Mouse (Mus musculus) myocyte (in vitro differentiated cells): ENCODE measurements at regions not wholly inside any gene's neighbourhood (a gene's known extent, or its start where the extent isn't known, plus 50 kb on each side); places are given as distances from the start of the nearest gene placed in this dataset.

ENCODE experiments used
- H3K27me3 ChIP-seq: one replicate; pipeline ENCODE4 v1.6.1; 2011; ENCODE audit not compliant: control insufficient read depth, insufficient read depth, insufficient read length
- H3K36me3 ChIP-seq: one replicate; pipeline ENCODE4 v1.6.1; 2011; ENCODE audit not compliant: control insufficient read depth, insufficient read depth
- H3K4me2 ChIP-seq: one replicate; pipeline ENCODE4 v1.6.1; 2011; ENCODE audit warnings: low read depth, control low read depth
- H3K4me3 ChIP-seq: one replicate; pipeline ENCODE4 v1.5.1; 2011; ENCODE audit warnings: mild to moderate bottlenecking, control low read depth, moderate library complexity
- H3K79me2 ChIP-seq: one replicate; pipeline ENCODE4 v1.6.1; 2011; ENCODE audit not compliant: control insufficient read depth, insufficient read depth
- H3ac ChIP-seq: one replicate; pipeline ENCODE4 v1.6.1; 2011; ENCODE audit not compliant: control insufficient read depth, insufficient read length
- CEBPB ChIP-seq: IDR thresholded peaks from 2 replicates; pipeline ENCODE4 v1.6.1; 2011; ENCODE audit warnings: mild to moderate bottlenecking, moderate library complexity; ENCODE audit not compliant: poor library complexity, insufficient read depth, severe bottlenecking
- E2F4 ChIP-seq: IDR thresholded peaks from one replicate; pipeline ENCODE4 v1.6.1; 2011; ENCODE audit warnings: mild to moderate bottlenecking, control low read depth, moderate library complexity; ENCODE audit not compliant: insufficient read depth
- MAX ChIP-seq: IDR thresholded peaks from one replicate; pipeline ENCODE4 v1.6.1; 2011; ENCODE audit warnings: low read depth, mild to moderate bottlenecking, control low read depth
- MYOD1 ChIP-seq, 3 experiments: IDR thresholded peaks; one replicate each; pipeline ENCODE4 v1.6.1; 2011; ENCODE audit warnings: control low read depth in 2 of 3, low read depth in 2 of 3, mild to moderate bottlenecking in 2 of 3, moderate library complexity in 1 of 3; ENCODE audit not compliant: insufficient read length in 2 of 3, control insufficient read depth in 1 of 3
- MYOG ChIP-seq, 3 experiments: IDR thresholded peaks; one replicate each; pipeline ENCODE4 v1.6.1; 2011; ENCODE audit warnings: control low read depth in 2 of 3, low read depth in 2 of 3, mild to moderate bottlenecking in 2 of 3; ENCODE audit not compliant: insufficient read length in 2 of 3, control insufficient read depth in 1 of 3, insufficient read depth in 1 of 3
- POLR2A ChIP-seq: IDR thresholded peaks from one replicate; pipeline ENCODE4 v1.6.1; 2011; ENCODE audit warnings: low read depth, mild to moderate bottlenecking, control low read depth, moderate library complexity; ENCODE audit not compliant: insufficient read length
- POLR2AphosphoS2 ChIP-seq: IDR thresholded peaks from one replicate; pipeline ENCODE4 v1.6.1; 2011; ENCODE audit warnings: low read depth, control low read depth; ENCODE audit not compliant: insufficient read length
- REST ChIP-seq: IDR thresholded peaks from one replicate; pipeline ENCODE4 v1.6.1; 2011; ENCODE audit warnings: mild to moderate bottlenecking, control low read depth, moderate library complexity; ENCODE audit not compliant: insufficient read depth, insufficient read length
- SRF ChIP-seq: IDR thresholded peaks from one replicate; pipeline ENCODE4 v1.6.1; 2011; ENCODE audit warnings: low read depth; ENCODE audit not compliant: control insufficient read depth, insufficient read length
- TCF12 ChIP-seq: IDR thresholded peaks from one replicate; pipeline ENCODE4 v1.6.1; 2011; ENCODE audit warnings: mild to moderate bottlenecking, control low read depth; ENCODE audit not compliant: poor library complexity, insufficient read depth, severe bottlenecking
- TCF3 ChIP-seq: IDR thresholded peaks from one replicate; pipeline ENCODE4 v1.6.1; 2011; ENCODE audit warnings: low read depth, control low read depth; ENCODE audit not compliant: insufficient read length
- USF1 ChIP-seq: IDR thresholded peaks from one replicate; pipeline ENCODE4 v1.6.1; 2011; ENCODE audit warnings: low read depth, mild to moderate bottlenecking, control low read depth, moderate library complexity

DNA sequence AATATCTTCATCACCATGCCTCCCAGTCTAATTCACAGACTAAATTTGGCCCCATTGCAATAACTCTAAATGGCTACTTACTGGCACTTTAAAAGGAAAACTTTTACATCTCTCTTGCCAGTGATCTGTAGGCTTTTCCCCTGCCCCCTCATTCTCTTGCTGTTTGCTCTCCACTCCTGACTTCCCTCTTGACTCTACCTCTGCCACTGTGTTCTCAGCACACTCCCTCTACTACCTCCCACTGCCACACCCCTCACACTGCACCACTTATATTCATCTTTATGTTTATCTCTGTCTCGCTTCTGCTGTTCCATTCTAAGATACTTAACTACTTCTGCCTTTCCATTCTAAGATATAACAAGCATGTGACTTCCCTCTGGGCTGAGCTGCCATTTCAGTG lies 141.4 kb upstream of the Rnf32 start:
- no peak overlapping the region for H3ac ChIP-seq
- no peaks in the 10 kb centered on the region for H3K36me3 ChIP-seq
- no peak for TF ChIP-seq MYOG (IDR thresholded peaks at IDR 0.05; ENCODE audit: control insufficient read depth in 1 of 3, insufficient read depth in 1 of 3, insufficient read length in 2 of 3, low read depth in 2 of 3)
- TF ChIP-seq E2F4, result no peak
- no peak for TF ChIP-seq MYOD1 (IDR thresholded peaks at IDR 0.05; ENCODE audit: control insufficient read depth in 1 of 3, insufficient read length in 2 of 3, low read depth in 2 of 3)
- TF ChIP-seq TCF3, result no peak
- TF ChIP-seq REST, result no peak
- TF ChIP-seq TCF12, result no peak
- no peak overlapping the region for H3K4me3 ChIP-seq
- H3K4me2 ChIP-seq, result no peak overlapping the region
- H3K27me3 ChIP-seq, result no peaks in the 10 kb centered on the region
- no peaks in the 10 kb centered on the region for H3K79me2 ChIP-seq

DNA sequence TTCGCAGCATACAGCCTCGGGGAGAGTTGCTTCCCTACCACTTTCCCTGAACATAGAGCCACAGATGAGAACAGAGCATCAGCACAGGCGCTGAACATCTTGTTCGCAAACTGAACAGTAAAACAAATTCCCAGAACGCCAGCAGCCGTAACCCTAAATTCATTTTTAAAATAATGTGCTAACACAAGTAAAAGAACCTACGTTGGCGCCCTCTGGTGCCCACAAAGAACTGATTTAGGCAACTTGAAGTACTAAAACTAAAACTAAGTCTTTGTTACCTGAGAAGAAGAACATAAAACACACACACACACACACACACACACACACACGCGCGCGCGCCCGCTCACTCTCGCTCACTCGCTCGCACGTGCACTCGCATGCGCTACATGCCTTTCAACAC lies 159.2 kb upstream of the Rnf32 start:
- TF ChIP-seq USF1 (no peak), SRF (no peak), POLR2A (no peak), REST (no peak), MYOD1 (IDR thresholded peaks at IDR 0.05; ENCODE audit: control insufficient read depth in 1 of 3, insufficient read length in 2 of 3, low read depth in 2 of 3) (no peak), CEBPB (no peak), E2F4 (no peak), TCF3 (no peak), POLR2AphosphoS2 (no peak), MYOG (IDR thresholded peaks at IDR 0.05; ENCODE audit: control insufficient read depth in 1 of 3, insufficient read depth in 1 of 3, insufficient read length in 2 of 3, low read depth in 2 of 3) (no peak), TCF12 (no peak), MAX (no peak)
- Histone ChIP-seq H3K4me3 (no peak overlapping the region), H3K27me3 (no peaks in the 10 kb centered on the region), H3ac (no peak overlapping the region), H3K36me3 (no peaks in the 10 kb centered on the region), H3K79me2 (no peaks in the 10 kb centered on the region), H3K4me2 (no peak overlapping the region)

DNA sequence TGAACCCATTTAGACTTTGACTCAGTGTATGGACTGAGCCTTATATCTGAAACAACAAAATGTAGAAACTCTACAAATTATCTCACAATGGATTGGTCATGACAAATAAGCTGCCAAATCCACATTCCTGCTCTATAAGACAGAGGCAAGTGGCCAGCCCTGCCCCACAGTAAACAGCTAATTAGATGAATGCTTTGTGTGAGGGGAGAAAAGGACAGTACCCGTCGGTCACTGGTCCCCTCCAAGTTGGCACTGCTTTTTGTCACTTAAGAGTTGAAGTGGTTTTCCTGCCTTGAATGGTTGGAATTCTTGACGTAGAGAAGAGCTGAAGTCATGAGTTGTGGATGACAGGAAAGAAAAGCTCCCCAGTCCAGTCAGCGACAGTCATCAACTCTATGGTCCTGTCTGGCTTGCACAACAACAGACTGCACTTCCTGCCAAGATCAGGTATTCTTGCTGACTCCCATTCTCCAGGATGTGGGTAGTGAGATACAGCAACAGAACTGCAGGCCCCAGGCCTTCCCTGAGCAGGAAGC lies 162.3 kb upstream of the Rnf32 start:
- H3K4me3 ChIP-seq, result no peak overlapping the region
- H3K4me2 ChIP-seq, result no peak overlapping the region
- no peak for TF ChIP-seq MYOG (IDR thresholded peaks at IDR 0.05; ENCODE audit: control insufficient read depth in 1 of 3, insufficient read depth in 1 of 3, insufficient read length in 2 of 3, low read depth in 2 of 3)
- no peak for TF ChIP-seq POLR2AphosphoS2
- TF ChIP-seq MYOD1 (IDR thresholded peaks at IDR 0.05; ENCODE audit: control insufficient read depth in 1 of 3, insufficient read length in 2 of 3, low read depth in 2 of 3), result no peak
- TF ChIP-seq SRF, result no peak
- H3K36me3 ChIP-seq, result no peaks in the 10 kb centered on the region
- H3ac ChIP-seq, result no peak overlapping the region
- H3K79me2 ChIP-seq, result no peaks in the 10 kb centered on the region
- no peaks in the 10 kb centered on the region for H3K27me3 ChIP-seq

DNA sequence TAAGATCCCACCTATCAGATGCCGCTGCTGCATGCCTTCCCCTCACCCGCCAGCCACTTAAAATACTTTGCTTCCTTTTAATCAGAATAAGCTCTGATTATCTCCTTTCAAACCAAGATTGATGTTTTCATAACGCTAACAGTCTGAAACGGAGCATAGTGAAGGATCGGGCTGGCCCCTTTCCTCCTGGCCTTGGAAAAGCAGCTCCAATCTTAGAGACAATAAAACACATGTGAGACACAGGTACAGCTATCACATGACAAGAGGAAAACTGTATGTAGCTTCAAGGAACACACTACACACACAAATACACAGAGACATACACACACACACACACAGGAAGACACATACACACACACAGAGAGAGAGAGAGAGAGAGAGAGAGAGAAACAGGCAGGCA lies 165.3 kb upstream of the Rnf32 start:
- Histone ChIP-seq H3ac (no peak overlapping the region), H3K79me2 (no peaks in the 10 kb centered on the region), H3K4me3 (no peak overlapping the region), H3K27me3 (no peaks in the 10 kb centered on the region), H3K4me2 (no peak overlapping the region), H3K36me3 (no peaks in the 10 kb centered on the region)
- TF ChIP-seq E2F4, result no peak
- TF ChIP-seq MYOG (IDR thresholded peaks at IDR 0.05; ENCODE audit: control insufficient read depth in 1 of 3, insufficient read depth in 1 of 3, insufficient read length in 2 of 3, low read depth in 2 of 3), result no peak
- TF ChIP-seq CEBPB, result no peak
- no peak for TF ChIP-seq MAX
- TF ChIP-seq POLR2AphosphoS2, result no peak
- no peak for TF ChIP-seq TCF12
- TF ChIP-seq USF1, result no peak
- TF ChIP-seq TCF3, result no peak
- no peak for TF ChIP-seq POLR2A

DNA sequence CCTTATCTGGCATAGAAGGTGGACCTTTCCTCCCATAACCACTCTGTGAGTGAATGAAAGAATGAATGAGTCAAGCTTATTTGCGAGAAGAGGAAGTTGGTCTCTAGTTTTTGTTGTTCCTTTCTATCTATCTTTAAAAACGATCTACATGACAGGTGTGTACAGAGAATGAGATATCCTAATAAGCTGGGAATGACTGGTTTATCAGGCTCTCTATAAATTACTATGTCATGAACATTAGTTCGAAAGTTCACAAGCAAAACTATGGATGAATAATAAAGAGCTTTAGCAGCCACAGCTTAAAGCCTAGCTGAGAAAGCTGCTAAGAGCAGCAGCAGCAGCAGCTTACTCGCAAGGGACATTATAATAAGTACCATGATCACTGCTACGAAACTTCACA lies 165.8 kb upstream of the Rnf32 start:
- Histone ChIP-seq H3ac (no peak overlapping the region), H3K36me3 (no peaks in the 10 kb centered on the region), H3K4me3 (no peak overlapping the region), H3K79me2 (no peaks in the 10 kb centered on the region), H3K4me2 (no peak overlapping the region), H3K27me3 (no peaks in the 10 kb centered on the region)
- TF ChIP-seq USF1 (no peak), MAX (no peak), REST (no peak), TCF12 (no peak), POLR2AphosphoS2 (no peak), CEBPB (no peak), TCF3 (no peak), POLR2A (no peak), SRF (no peak), MYOG (IDR thresholded peaks at IDR 0.05; ENCODE audit: control insufficient read depth in 1 of 3, insufficient read depth in 1 of 3, insufficient read length in 2 of 3, low read depth in 2 of 3) (no peak), MYOD1 (IDR thresholded peaks at IDR 0.05; ENCODE audit: control insufficient read depth in 1 of 3, insufficient read length in 2 of 3, low read depth in 2 of 3) (no peak), E2F4 (no peak)
